ENCODE assay signal across 7 mouse cellular contexts in genomic region chr9:22085022-22085834, GRCm38 (mm10). TPM values are rescaled to one million over a fixed set of nuclear protein-coding genes. Genes with fewer than 3 reads are reported as not detected.
A peak's percentile ranks its signal among the peaks of the same experiment; 100 is the strongest.
DNase-seq lines count a peak whose midpoint lies in the region; ATAC-seq lines count a peak whose summit lies in the region.

TSS of gene Ecsit (minus strand) at chr9:22085438.

- no peaks in the 10 kb centered on the region for H3K36me3 ChIP-seq in embryonic facial prominence, embryonic 11.5 days (replicated peaks; ENCODE audit: control insufficient read depth, insufficient read depth, low read depth, low read length)
- H3K36me3 ChIP-seq in limb, embryonic 10.5 days = 0 out of 2 replicates have a peak, but pooled peaks cover 5% of the 10 kb centered on the region
- H3K36me3 ChIP-seq in midbrain, embryonic 13.5 days = peaks cover 8% of the 10 kb centered on the region; the same call in 1 of the 2 replicates

- H3K9me3 ChIP-seq in embryonic facial prominence, embryonic 11.5 days (replicated peaks; ENCODE audit: control insufficient read depth, low read length) = no peaks in the 10 kb centered on the region
- no peaks in the 10 kb centered on the region for H3K9me3 ChIP-seq in limb, embryonic 10.5 days (replicated peaks)
- no peaks in the 10 kb centered on the region for H3K9me3 ChIP-seq in midbrain, embryonic 13.5 days

- peak within 1 kb of the TSS; percentile 73 for H3K4me2 ChIP-seq in embryonic facial prominence, embryonic 11.5 days (ENCODE audit: low read depth, low read length)
- H3K4me2 ChIP-seq in midbrain, embryonic 13.5 days (replicated peaks) = peak within 1 kb of the TSS; percentile 81

- H3K27me3 ChIP-seq in embryonic facial prominence, embryonic 11.5 days (ENCODE audit: control insufficient read depth, insufficient read depth, low read length) = no peaks in the 10 kb centered on the region
- H3K27me3 ChIP-seq in limb, embryonic 10.5 days (ENCODE audit: low read depth, poor library complexity, severe bottlenecking) = no peaks in the 10 kb centered on the region
- no peaks in the 10 kb centered on the region for H3K27me3 ChIP-seq in midbrain, embryonic 13.5 days

- peak within 1 kb of the TSS; percentile 63 for H3K9ac ChIP-seq in embryonic facial prominence, embryonic 11.5 days (replicated peaks; ENCODE audit: low read length)
- peak within 1 kb of the TSS; percentile 69 for H3K9ac ChIP-seq in midbrain, embryonic 13.5 days (replicated peaks)

- peak; percentile 95 for ATAC-seq in embryonic facial prominence, embryonic 11.5 days (replicated peaks; ENCODE audit: insufficient number of reproducible peaks, low FRiP score, low TSS enrichment, low read depth)
- ATAC-seq in granulocyte monocyte progenitor cell, adult 5-6 weeks (replicated peaks; ENCODE audit: poor library complexity, severe bottlenecking) = peak; percentile 99
- ATAC-seq in midbrain, embryonic 13.5 days = peak; percentile 99

- WGBS in embryonic facial prominence, embryonic 11.5 days = under 1% methylated on average over 48 of the region's 48 CpGs
- under 1% methylated on average over 48 of the region's 48 CpGs for WGBS in limb, embryonic 10.5 days
- WGBS in midbrain, embryonic 13.5 days = under 1% methylated on average over 48 of the region's 48 CpGs

- H3K4me1 ChIP-seq in embryonic facial prominence, embryonic 11.5 days (ENCODE audit: control insufficient read depth, insufficient read depth, low read length) = no peaks in the 10 kb centered on the region
- peaks cover 10% of the 10 kb centered on the region for H3K4me1 ChIP-seq in limb, embryonic 10.5 days
- H3K4me1 ChIP-seq in midbrain, embryonic 13.5 days (replicated peaks) = peaks cover 22% of the 10 kb centered on the region

- peak within 1 kb of the TSS; percentile 70 for H3K4me3 ChIP-seq in embryonic facial prominence, embryonic 11.5 days (ENCODE audit: low read depth, low read length)
- H3K4me3 ChIP-seq in limb, embryonic 10.5 days = peak within 1 kb of the TSS; percentile 80
- peak within 1 kb of the TSS; percentile 72 for H3K4me3 ChIP-seq in midbrain, embryonic 13.5 days (replicated peaks)

- no peak within 1 kb of the TSS for H3K27ac ChIP-seq in embryonic facial prominence, embryonic 11.5 days (replicated peaks; ENCODE audit: low read depth, low read length)
- peak within 1 kb of the TSS; percentile 77 for H3K27ac ChIP-seq in limb, embryonic 10.5 days
- peak within 1 kb of the TSS; percentile 57 for H3K27ac ChIP-seq in midbrain, embryonic 13.5 days

- peak; percentile 94 for DNase-seq in adrenal gland, postnatal 14 days
- DNase-seq in embryonic facial prominence, embryonic 11.5 days (ENCODE audit: low spot score) = peak; percentile 96
- DNase-seq in kidney, adult 11 months = peak; percentile 97
- DNase-seq in limb, embryonic 10.5 days (ENCODE audit: low spot score) = peak; percentile 87
- peak; percentile 88 for DNase-seq in spleen, adult 12 weeks (ENCODE audit: low spot score)

RNA-seq across cellular contexts. Expression of gene Ecsit, which starts in this region (rescaled TPM):
- total RNA-seq in adrenal gland, postnatal 14 days (2021) = 74.9 and 80.6 TPM in 2 replicates
- 25.2 and 26.6 TPM in 2 replicates for polyA plus RNA-seq in embryonic facial prominence, embryonic 11.5 days (2014; fragmentation: Nextera tagmentation; extraction: Ambion mirVana)
- 21.1 and 29.5 TPM in 2 replicates for total RNA-seq in granulocyte monocyte progenitor cell, adult 5-6 weeks (2014; fragmentation: Nextera tagmentation)
- total RNA-seq in granulocyte monocyte progenitor cell, adult 5-6 weeks (2017) = 28.2 and 30.3 TPM in 2 replicates
- 38.9 and 46.4 TPM in 2 replicates for polyA plus RNA-seq in limb, embryonic 10.5 days (2016; fragmentation: Nextera tagmentation; extraction: Ambion mirVana)
- polyA plus RNA-seq in midbrain, embryonic 13.5 days (2015; fragmentation: Nextera tagmentation; extraction: Ambion mirVana) = 44.3 and 50.3 TPM in 2 replicates
